Mouse (Mus musculus) small intestine, adult 2 months (tissue): Measurements from ENCODE around the gene Entpd2. TPM values are rescaled to one million over a fixed set of nuclear protein-coding genes. Genes with fewer than 3 reads are reported as not detected.
A peak's percentile ranks its signal among the peaks of the same experiment; 100 is the strongest.

ENCODE experiments used
- H3K27ac ChIP-seq: fragments of 200-500 bp; 2 replicates; pipeline ENCODE4 v1.5.1; 2012; ENCODE audit warnings: low read depth, low read length, control low read depth, inconsistent platforms; ENCODE audit not compliant: insufficient read depth
- H3K27me3 ChIP-seq: fragments of 200-500 bp; 2 replicates; pipeline ENCODE4 v1.6.1; 2012; ENCODE audit warnings: mild to moderate bottlenecking, moderate library complexity, low read length, inconsistent platforms; ENCODE audit not compliant: control insufficient read depth, insufficient read depth
- H3K36me3 ChIP-seq: fragments of 200-500 bp; 2 replicates; pipeline ENCODE4 v1.6.1; 2012; ENCODE audit warnings: mild to moderate bottlenecking, low read length, control low read depth, inconsistent platforms; ENCODE audit not compliant: control insufficient read depth, insufficient read depth
- H3K4me1 ChIP-seq: fragments of 200-500 bp; 2 replicates; pipeline ENCODE4 v1.6.1; 2012; ENCODE audit warnings: low read length, inconsistent platforms, mixed read lengths; ENCODE audit not compliant: control insufficient read depth, insufficient read depth, insufficient read length
- H3K4me3 ChIP-seq: fragments of 200-500 bp; 2 replicates; pipeline ENCODE4 v1.5.1; 2012; ENCODE audit warnings: low read depth, mild to moderate bottlenecking, control low read depth, inconsistent platforms, low read length, moderate library complexity
- CTCF ChIP-seq: fragments of 200-500 bp; IDR thresholded peaks from 2 replicates; pipeline ENCODE4 v1.5.1; 2012; ENCODE audit warnings: low read depth, mild to moderate bottlenecking, control low read depth, inconsistent platforms, low read length, moderate library complexity, mixed read lengths; ENCODE audit not compliant: insufficient replicate concordance, insufficient read length; ENCODE audit errors: extremely low read depth
- POLR2A ChIP-seq: fragments of 200-500 bp; IDR thresholded peaks from 2 replicates; pipeline ENCODE4 v1.6.1; 2012; ENCODE audit warnings: low read depth, mild to moderate bottlenecking, control low read depth, inconsistent platforms, low read length, moderate library complexity
- WGBS: fragments of 180-500 bp; shearing (Covaris S2); methylation state at CpG from one replicate; pipeline ENCODE4 v1.1.7; 2018; 5-methylcytosine and 5-hydroxymethylcytosine counted together
- polyA plus RNA-seq: library from polyadenylated mRNA; depleted of rRNA; stranded (reverse); fragments of >200 nt; gene quantifications from 2 replicates; pipeline ENCODE4 v1.2.3, GENCODE M21; 2012

Entpd2 gene
- polyA plus RNA-seq, 1 experiment: 50.7 TPM

- Histone ChIP-seq H3K4me3 (no peak overlapping the region), H3K4me1 (peaks cover 27% of the 10 kb centered on the region), H3K27me3 (no peaks in the 10 kb centered on the region), H3K27ac (no peak overlapping the region), H3K36me3 (no peaks in the 10 kb centered on the region)
- TF ChIP-seq POLR2A (no peak), CTCF (no peak)
- 76% methylated on average over 3 of the region's 3 CpGs for WGBS
These were observed 25.7 kb upstream of the Entpd2 start for GRCm38 (mm10) chr2:25369996-25370395.

- Histone ChIP-seq H3K36me3 (no peaks in the 10 kb centered on the region), H3K27ac (no peak within 1 kb of the TSS), H3K4me1 (peaks cover 25% of the 10 kb centered on the region), H3K4me3 (peak within 1 kb of the TSS; percentile 83), H3K27me3 (no peaks in the 10 kb centered on the region)
- no peak; the same call in 1 of the 2 replicates for TF ChIP-seq CTCF
- no peak; the same call in 1 of the 2 replicates for TF ChIP-seq POLR2A
- WGBS: 2% methylated on average over 65 of the region's 65 CpGs
These were observed 23.7 kb upstream of the Entpd2 start, which contains the start of gene Sapcd2 for GRCm38 (mm10) chr2:25371764-25372643. Gene Sapcd2 (plus strand): TSS chr2:25372321.

- Histone ChIP-seq H3K27me3 (no peaks in the 10 kb centered on the region), H3K4me3 (peak overlapping the region; percentile 83), H3K27ac (no peak overlapping the region), H3K36me3 (no peaks in the 10 kb centered on the region), H3K4me1 (peaks cover 25% of the 10 kb centered on the region)
- no peak for TF ChIP-seq CTCF
- TF ChIP-seq POLR2A: no peak
- 1% methylated on average over 42 of the region's 42 CpGs for WGBS
These were observed 22.9 kb upstream of the Entpd2 start for GRCm38 (mm10) chr2:25372644-25373391.

- TF ChIP-seq POLR2A (no peak), CTCF (no peak)
- no peak overlapping the region for H3K27ac ChIP-seq
- H3K36me3 ChIP-seq: no peaks in the 10 kb centered on the region
- WGBS: 29% methylated on average over 2 of the region's 2 CpGs
- peak overlapping the region; percentile 83 for H3K4me3 ChIP-seq
- H3K4me1 ChIP-seq: peaks cover 21% of the 10 kb centered on the region
- H3K27me3 ChIP-seq: no peaks in the 10 kb centered on the region
These were observed 22.2 kb upstream of the Entpd2 start for GRCm38 (mm10) chr2:25373431-25373830.

GRCm38 (mm10) chr2:25376589-25376988 is 19.1 kb upstream of the Entpd2 start:
- Histone ChIP-seq H3K4me3 (no peak overlapping the region), H3K36me3 (no peaks in the 10 kb centered on the region), H3K27me3 (no peaks in the 10 kb centered on the region), H3K27ac (no peak overlapping the region), H3K4me1 (peaks cover 17% of the 10 kb centered on the region)
- 72% methylated on average over 4 of the region's 4 CpGs for WGBS
- TF ChIP-seq POLR2A (no peak), CTCF (peak; percentile 47; the same call in 1 of the 2 replicates)

GRCm38 (mm10) chr2:25384492-25384891 is 11.2 kb upstream of the Entpd2 start:
- Histone ChIP-seq H3K27ac (no peak overlapping the region), H3K4me3 (no peak overlapping the region), H3K4me1 (no peaks in the 10 kb centered on the region), H3K27me3 (no peaks in the 10 kb centered on the region), H3K36me3 (no peaks in the 10 kb centered on the region)
- no peak for TF ChIP-seq POLR2A
- TF ChIP-seq CTCF: no peak
- 39% methylated on average over 5 of the region's 5 CpGs for WGBS

- WGBS: 77% methylated on average over 5 of the region's 5 CpGs
- Histone ChIP-seq H3K4me3 (no peak overlapping the region), H3K4me1 (peaks cover 8% of the 10 kb centered on the region; the same call in 1 of the 2 replicates), H3K27me3 (no peaks in the 10 kb centered on the region), H3K27ac (no peak overlapping the region), H3K36me3 (no peaks in the 10 kb centered on the region)
- TF ChIP-seq CTCF (no peak), POLR2A (no peak)
These were observed 4.4 kb upstream of the Entpd2 start for GRCm38 (mm10) chr2:25391266-25391665.
